Mouse (Mus musculus) brown adipose tissue, adult 24 weeks (tissue): Measurements from ENCODE around the gene Cd86. TPM values are rescaled to one million over a fixed set of nuclear protein-coding genes. Genes with fewer than 3 reads are reported as not detected.

Source experiments
- H3K27ac ChIP-seq: fragments of 200-500 bp; replicated peaks from 2 replicates; pipeline ENCODE4 v1.5.1; 2012; ENCODE audit warnings: low read depth, mild to moderate bottlenecking, low read length
- H3K4me1 ChIP-seq: fragments of 200-500 bp; 2 replicates; pipeline ENCODE4 v1.6.1; 2012; ENCODE audit warnings: low read length, mixed read lengths; ENCODE audit not compliant: control insufficient read depth, insufficient read depth, insufficient read length
- H3K4me3 ChIP-seq: fragments of 200-500 bp; 2 replicates; pipeline ENCODE4 v1.5.1; 2012; ENCODE audit warnings: low read depth, mild to moderate bottlenecking, low read length, moderate library complexity; ENCODE audit not compliant: insufficient read depth
- polyA plus RNA-seq: library from polyadenylated mRNA; stranded (reverse); fragments of >200 nt; gene quantifications from 2 replicates; pipeline ENCODE4 v1.2.4, GENCODE M21; 2012; ENCODE audit not compliant: missing spikeins, insufficient read depth, insufficient read length

The Cd86 gene
- polyA plus RNA-seq, 1 experiment: 4.8 TPM

- H3K27ac ChIP-seq: no peak overlapping the region
- no peak overlapping the region for H3K4me3 ChIP-seq
- no peaks in the 10 kb centered on the region for H3K4me1 ChIP-seq
These were observed 9.4 kb upstream of the Cd86 start for GRCm38 (mm10) chr16:36675304-36675703.

GRCm38 (mm10) chr16:36674457-36675204, 8.8 kb upstream of the Cd86 start:
- Histone ChIP-seq H3K27ac (no peak overlapping the region), H3K4me1 (no peaks in the 10 kb centered on the region), H3K4me3 (no peak overlapping the region)

GRCm38 (mm10) chr16:36673196-36673595, 7.3 kb upstream of the Cd86 start:
- no peaks in the 10 kb centered on the region for H3K4me1 ChIP-seq
- no peak overlapping the region for H3K4me3 ChIP-seq
- no peak overlapping the region for H3K27ac ChIP-seq

GRCm38 (mm10) chr16:36670590-36670989, 4.7 kb upstream of the Cd86 start:
- no peak overlapping the region for H3K27ac ChIP-seq
- no peak overlapping the region for H3K4me3 ChIP-seq
- no peaks in the 10 kb centered on the region for H3K4me1 ChIP-seq

GRCm38 (mm10) chr16:36666448-36667017, 652 bp upstream of the Cd86 start:
- Histone ChIP-seq H3K4me1 (no peaks in the 10 kb centered on the region), H3K27ac (no peak overlapping the region), H3K4me3 (no peak overlapping the region)

- Histone ChIP-seq H3K4me1 (no peaks in the 10 kb centered on the region), H3K27ac (no peak overlapping the region; the same call in 1 of the 2 replicates), H3K4me3 (no peak overlapping the region)
These were observed 2.4 kb downstream of the Cd86 start for GRCm38 (mm10) chr16:36663484-36663883.

GRCm38 (mm10) chr16:36661330-36661729, 4.6 kb downstream of the Cd86 start:
- H3K4me3 ChIP-seq: no peak overlapping the region
- no peaks in the 10 kb centered on the region for H3K4me1 ChIP-seq
- H3K27ac ChIP-seq: no peak overlapping the region

GRCm38 (mm10) chr16:36655910-36656309, 10.0 kb downstream of the Cd86 start:
- no peaks in the 10 kb centered on the region for H3K4me1 ChIP-seq
- H3K4me3 ChIP-seq: no peak overlapping the region
- H3K27ac ChIP-seq: no peak overlapping the region

- no peaks in the 10 kb centered on the region for H3K4me1 ChIP-seq
- no peak overlapping the region for H3K4me3 ChIP-seq
- H3K27ac ChIP-seq: no peak overlapping the region
These were observed 10.7 kb downstream of the Cd86 start for GRCm38 (mm10) chr16:36655199-36655598.

GRCm38 (mm10) chr16:36651174-36651766, 14.6 kb downstream of the Cd86 start:
- no peak overlapping the region for H3K27ac ChIP-seq
- no peak overlapping the region for H3K4me3 ChIP-seq
- H3K4me1 ChIP-seq: no peaks in the 10 kb centered on the region

- Histone ChIP-seq H3K27ac (no peak overlapping the region), H3K4me1 (no peaks in the 10 kb centered on the region), H3K4me3 (no peak overlapping the region)
These were observed 15.4 kb downstream of the Cd86 start for GRCm38 (mm10) chr16:36650511-36650910.

- Histone ChIP-seq H3K4me1 (no peaks in the 10 kb centered on the region), H3K27ac (no peak overlapping the region), H3K4me3 (no peak overlapping the region)
These were observed 16.6 kb downstream of the Cd86 start for GRCm38 (mm10) chr16:36649304-36649703.

GRCm38 (mm10) chr16:36645124-36645523, 20.8 kb downstream of the Cd86 start:
- H3K4me3 ChIP-seq: no peak overlapping the region
- H3K4me1 ChIP-seq: no peaks in the 10 kb centered on the region
- H3K27ac ChIP-seq: no peak overlapping the region

GRCm38 (mm10) chr16:36642696-36643046, 23.2 kb downstream of the Cd86 start:
- H3K27ac ChIP-seq: no peak overlapping the region
- H3K4me3 ChIP-seq: no peak overlapping the region
- H3K4me1 ChIP-seq: no peaks in the 10 kb centered on the region

- H3K4me3 ChIP-seq: no peak overlapping the region
- H3K27ac ChIP-seq: no peak overlapping the region
- no peaks in the 10 kb centered on the region for H3K4me1 ChIP-seq
These were observed 23.8 kb downstream of the Cd86 start for GRCm38 (mm10) chr16:36641830-36642695.
